Mouse (Mus musculus) fibroblast of lung, adult 2 months (primary cell): Measurements from ENCODE around the gene Klhdc3.

Experiments
- DNase-seq: peaks from one replicate; pipeline ENCODE4 v3.0.0-alpha.2; 2011; ENCODE audit warnings: low read depth

Klhdc3 gene

GRCm38 (mm10) chr17:46656054-46656453, 24.7 kb downstream of the Klhdc3 start:
- DNase-seq = no peak

GRCm38 (mm10) chr17:46651755-46652547, 28.8 kb downstream of the Klhdc3 start:
- DNase-seq = no peak

GRCm38 (mm10) chr17:46651292-46651691, 29.4 kb downstream of the Klhdc3 start:
- no peak for DNase-seq

- no peak for DNase-seq
These were observed 30.3 kb downstream of the Klhdc3 start, which contains the start of gene Cul7 for GRCm38 (mm10) chr17:46650232-46651031. TSS of gene Cul7 (plus strand) at chr17:46650337.

GRCm38 (mm10) chr17:46649811-46650210, 30.9 kb downstream of the Klhdc3 start:
- DNase-seq = no peak

- no peak for DNase-seq
These were observed 32.3 kb downstream of the Klhdc3 start for GRCm38 (mm10) chr17:46648436-46648835.

- no peak for DNase-seq
These were observed 33.4 kb downstream of the Klhdc3 start for GRCm38 (mm10) chr17:46647279-46647678.

- DNase-seq = no peak
These were observed 34.4 kb downstream of the Klhdc3 start for GRCm38 (mm10) chr17:46646322-46646662.

GRCm38 (mm10) chr17:46645561-46646321, 35.0 kb downstream of the Klhdc3 start, which contains the start of the genes Klc4 and Mrpl2:
TSS of gene Klc4 (minus strand) at chr17:46646022.
TSS of gene Mrpl2 (plus strand) at chr17:46646229.
- peak; percentile 96 for DNase-seq

GRCm38 (mm10) chr17:46644916-46645475, 35.7 kb downstream of the Klhdc3 start:
- DNase-seq = no peak

- DNase-seq = no peak
These were observed 36.4 kb downstream of the Klhdc3 start for GRCm38 (mm10) chr17:46644152-46644805.

GRCm38 (mm10) chr17:46642060-46642459, 38.7 kb downstream of the Klhdc3 start:
- DNase-seq = no peak

GRCm38 (mm10) chr17:46639929-46640328, 40.8 kb downstream of the Klhdc3 start:
- no peak for DNase-seq

- DNase-seq = no peak
These were observed 43.7 kb downstream of the Klhdc3 start for GRCm38 (mm10) chr17:46636831-46637523.

- DNase-seq = no peak
These were observed 50.9 kb downstream of the Klhdc3 start for GRCm38 (mm10) chr17:46629685-46630441.

- no peak for DNase-seq
These were observed 51.7 kb downstream of the Klhdc3 start, which contains the start of gene Ptk7 for GRCm38 (mm10) chr17:46628791-46629684. TSS of gene Ptk7 (minus strand) at chr17:46629504.

GRCm38 (mm10) chr17:46628471-46628790, 52.3 kb downstream of the Klhdc3 start:
- no peak for DNase-seq

- DNase-seq = no peak
These were observed 53.3 kb downstream of the Klhdc3 start for GRCm38 (mm10) chr17:46627409-46627808.

GRCm38 (mm10) chr17:46624598-46624997, 56.1 kb downstream of the Klhdc3 start:
- no peak for DNase-seq
